ENCODE assay signal across 19 mouse cellular contexts in genomic region chr3:21917228-21917910, GRCm38 (mm10).
DNase-seq lines count a peak whose midpoint lies in the region; ATAC-seq and TF ChIP-seq lines count a peak whose summit lies in the region.
"Had no signal": no experiment of that assay in that cellular context is flagged by ENCODE, and none has a peak within 500 bp of the region (broad histone marks: within the 10 kb centered on the region; RNA-seq: fewer than 3 reads in every experiment).

No protein-coding gene starts in this region.

- 81% methylated on average over 9 of the region's 9 CpGs for WGBS in hindbrain, embryonic 11.5 days
- WGBS in hindbrain, postnatal 0 days: 89% methylated on average over 9 of the region's 9 CpGs

- no peaks in the 10 kb centered on the region for H3K36me3 ChIP-seq in hindbrain, embryonic 11.5 days (ENCODE audit: control insufficient read depth, insufficient read depth, low read length)
- no peaks in the 10 kb centered on the region for H3K36me3 ChIP-seq in hindbrain, postnatal 0 days (ENCODE audit: insufficient read depth, low read length)
- H3K36me3 ChIP-seq: embryonic facial prominence, embryonic 13.5 days; heart, embryonic 13.5 days; kidney, embryonic 15.5 days; liver, embryonic 12.5 days had no signal

- H3K9me3 ChIP-seq in hindbrain, embryonic 11.5 days (ENCODE audit: control insufficient read depth, low read length): no peaks in the 10 kb centered on the region
- no peaks in the 10 kb centered on the region for H3K9me3 ChIP-seq in hindbrain, postnatal 0 days (ENCODE audit: low read length)
- H3K9me3 ChIP-seq: embryonic facial prominence, embryonic 13.5 days; heart, embryonic 13.5 days; kidney, embryonic 15.5 days; liver, embryonic 12.5 days had no signal

- H3K9ac ChIP-seq in hindbrain, embryonic 11.5 days (ENCODE audit: low read depth, low read length): no peak overlapping the region
- H3K9ac ChIP-seq in hindbrain, postnatal 0 days (replicated peaks; ENCODE audit: low read length): no peak overlapping the region
- H3K9ac ChIP-seq: embryonic facial prominence, embryonic 13.5 days; heart, embryonic 13.5 days; kidney, embryonic 15.5 days; liver, embryonic 12.5 days had no signal

- H3K4me2 ChIP-seq in hindbrain, embryonic 11.5 days (replicated peaks; ENCODE audit: low read depth, low read length): no peak overlapping the region
- no peak overlapping the region for H3K4me2 ChIP-seq in hindbrain, postnatal 0 days (ENCODE audit: low read depth, low read length)
- H3K4me2 ChIP-seq: embryonic facial prominence, embryonic 13.5 days; heart, embryonic 13.5 days; kidney, embryonic 15.5 days; liver, embryonic 12.5 days had no signal

- no peak for ATAC-seq in hindbrain, embryonic 11.5 days (ENCODE audit: low FRiP score)
- ATAC-seq in hindbrain, postnatal 0 days: no peak
- peak; percentile 27; the same call in 1 of the 2 replicates for ATAC-seq in granulocyte monocyte progenitor cell, adult 5-6 weeks (replicated peaks; ENCODE audit: poor library complexity, severe bottlenecking)
- peak; percentile 8; the same call in 1 of the 2 replicates for ATAC-seq in neutrophil, adult 5-6 weeks (ENCODE audit: extremely low read depth, insufficient number of reproducible peaks, low FRiP score, poor library complexity, severe bottlenecking)
- ATAC-seq: liver, embryonic 12.5 days; lung, postnatal 0 days had no signal

- no peaks in the 10 kb centered on the region for H3K27me3 ChIP-seq in hindbrain, embryonic 11.5 days (ENCODE audit: control insufficient read depth, insufficient read depth, low read length)
- H3K27me3 ChIP-seq in hindbrain, postnatal 0 days (ENCODE audit: insufficient read depth, low read length): no peaks in the 10 kb centered on the region
- H3K27me3 ChIP-seq: embryonic facial prominence, embryonic 13.5 days; heart, embryonic 13.5 days; kidney, embryonic 15.5 days; liver, embryonic 12.5 days had no signal

- TF ChIP-seq CTCF in hindbrain, postnatal 0 days (IDR thresholded peaks at IDR 0.05; ENCODE audit: low read depth): no peak

- peak; percentile 4 for DNase-seq in hindbrain, embryonic 11.5 days (ENCODE audit: low spot score)
- no peak for DNase-seq in hindbrain, postnatal 0 days (ENCODE audit: low spot score)
- DNase-seq in CD4-positive, CD25-positive, alpha-beta regulatory T cell, adult 2 months (ENCODE audit: low read depth, low spot score): peak; percentile 79
- DNase-seq in right cerebral cortex, adult 2 months (ENCODE audit: low spot score in 2 of 2): no peak
- DNase-seq in layer of hippocampus, adult 18-20 months (ENCODE audit: low spot score in 2 of 2): no peak
- DNase-seq: adrenal gland, postnatal 36 days; cerebellum, adult 9-11 months; gastrocnemius, postnatal 25 days; heart, postnatal 4 days; layer of hippocampus, adult 9-11 months; right cerebral cortex, postnatal 25 days; thymus, postnatal 25 days had no signal

- H3K4me1 ChIP-seq in hindbrain, embryonic 11.5 days (replicated peaks; ENCODE audit: control insufficient read depth, insufficient read depth, low read length): no peaks in the 10 kb centered on the region
- H3K4me1 ChIP-seq in hindbrain, postnatal 0 days (ENCODE audit: insufficient read depth, low read length): no peaks in the 10 kb centered on the region
- H3K4me1 ChIP-seq: embryonic facial prominence, embryonic 13.5 days; kidney, embryonic 15.5 days; liver, embryonic 12.5 days had no signal

- H3K27ac ChIP-seq in hindbrain, embryonic 11.5 days (ENCODE audit: low read depth, low read length): no peak overlapping the region
- no peak overlapping the region for H3K27ac ChIP-seq in hindbrain, postnatal 0 days
- H3K27ac ChIP-seq: embryonic facial prominence, embryonic 13.5 days; heart, embryonic 13.5 days; kidney, embryonic 15.5 days; liver, embryonic 12.5 days had no signal

- no peak overlapping the region for H3K4me3 ChIP-seq in hindbrain, embryonic 11.5 days (ENCODE audit: low read depth, low read length)
- no peak overlapping the region for H3K4me3 ChIP-seq in hindbrain, postnatal 0 days (ENCODE audit: low read length)
- H3K4me3 ChIP-seq: embryonic facial prominence, embryonic 13.5 days; heart, embryonic 13.5 days; kidney, embryonic 15.5 days; liver, embryonic 12.5 days had no signal

Comparison
In these comparisons a context has a peak if more than half of its experiments do, and no peak if none do; other contexts are left out.
1. DNase-seq: peak in hindbrain, embryonic 11.5 days (single experiment) and CD4-positive, CD25-positive, alpha-beta regulatory T cell, adult 2 months (single experiment); none in hindbrain, postnatal 0 days (single experiment), right cerebral cortex, adult 2 months (0 of 2) and layer of hippocampus, adult 18-20 months (0 of 2).
2. ATAC-seq: peak in granulocyte monocyte progenitor cell, adult 5-6 weeks (single experiment) and neutrophil, adult 5-6 weeks (single experiment); none in hindbrain, embryonic 11.5 days (single experiment) and hindbrain, postnatal 0 days (single experiment).